Mouse (Mus musculus) layer of hippocampus, adult 6 months (tissue): ENCODE results near the gene Slc22a3. TPM values are rescaled to one million over a fixed set of nuclear protein-coding genes. Genes with fewer than 3 reads are reported as not detected.

Experiments used
- long read RNA-seq, 2 experiments: library from polyadenylated mRNA; unstranded; transcript quantifications; one replicate each; pipeline ENCODE4 v2.0.0; 2019 to 2020
- polyA plus RNA-seq: library from polyadenylated mRNA; unstranded; fragments of <200 nt; fragmentation: Nextera tagmentation; gene quantifications from 2 replicates; pipeline ENCODE4 v1.2.3, GENCODE M21; 2021

Slc22a3 gene
- 0.18 TPM in 2 replicates for polyA plus RNA-seq
- long read RNA-seq, experiment 1, result 0 reads
- long read RNA-seq, experiment 2, result 0 reads

GRCm38 (mm10) chr17:12507654-12508204, at the start of gene Slc22a3:
Gene Slc22a3, minus strand, starts transcription at chr17:12507704.

GRCm38 (mm10) chr17:12377981-12378705, 129.4 kb downstream of the Slc22a3 start, which contains the start of gene Plg:
Gene Plg, plus strand, starts transcription at chr17:12378608.

Other genes starting within 250 kb of the Slc22a3 start
- gene Map3k4, start 188.9 kb downstream of the Slc22a3 start, polyA plus RNA-seq, result 21.4 and 24.0 TPM in 2 replicates
- gene Plg, start 129.1 kb downstream of the Slc22a3 start, polyA plus RNA-seq, result not detected in 2 replicates
- 0.11 and 0.35 TPM in 2 replicates for gene Slc22a2, start 76.4 kb upstream of the Slc22a3 start, polyA plus RNA-seq
- 0.79 TPM in 1 of 2 replicates, not detected in the other for gene Slc22a1, start 168.1 kb upstream of the Slc22a3 start, polyA plus RNA-seq